In the genomic region with DNA sequence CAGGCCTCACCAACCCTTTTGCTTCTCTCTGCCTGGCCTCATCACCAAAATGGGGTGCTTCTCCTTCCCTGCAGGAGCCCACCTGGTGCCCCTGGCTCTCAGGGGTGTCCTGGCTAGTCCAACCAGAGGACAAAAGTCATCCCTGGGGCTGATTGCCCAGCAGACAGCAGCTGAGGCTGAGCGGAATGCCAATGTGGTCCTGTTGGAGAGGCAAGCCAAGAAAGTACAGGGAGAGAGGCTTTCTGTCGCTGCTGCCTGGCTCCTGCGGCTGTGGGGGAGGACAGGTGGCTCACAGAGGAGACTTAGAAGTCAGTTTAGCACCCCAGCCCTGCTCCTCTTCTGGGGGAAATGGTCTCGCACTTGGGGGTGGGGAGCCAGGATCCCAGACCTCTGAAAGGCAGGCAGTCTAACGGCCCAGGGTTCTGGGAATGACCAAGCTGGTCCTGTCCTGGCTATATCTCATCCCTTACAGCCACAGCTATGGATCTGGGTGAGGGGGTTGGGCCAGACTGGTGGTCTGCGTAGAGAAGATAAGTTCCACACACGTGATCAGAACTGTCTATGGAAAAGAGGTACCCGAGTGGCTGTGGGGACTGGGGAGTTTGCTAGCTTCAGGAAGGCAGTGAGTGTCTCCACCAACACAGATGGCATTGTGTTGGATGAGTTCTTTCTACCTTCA, we compare ENCODE assay signal across 8 mouse cellular contexts. TPM values are rescaled to one million over a fixed set of nuclear protein-coding genes. Genes with fewer than 3 reads are reported as not detected.
DNase-seq lines count a peak whose midpoint lies in the region; ATAC-seq and TF ChIP-seq lines count a peak whose summit lies in the region.

No protein-coding gene starts in this region.

- no peak overlapping the region for H3K4me2 ChIP-seq in embryonic facial prominence, embryonic 14.5 days (ENCODE audit: low read depth, low read length)
- H3K4me2 ChIP-seq in liver, embryonic 13.5 days = peak overlapping the region; percentile 12; the same call in 1 of the 2 replicates

- ATAC-seq in G1E (ENCODE audit: extremely low read depth, insufficient number of reproducible peaks, low FRiP score, poor library complexity, severe bottlenecking) = peak; percentile 28; the same call in 1 of the 2 replicates
- no peak for ATAC-seq in embryonic facial prominence, embryonic 14.5 days (ENCODE audit: low read depth)
- ATAC-seq in liver, embryonic 13.5 days (ENCODE audit: low read depth) = peak; percentile 52
- ATAC-seq in granulocyte monocyte progenitor cell, adult 5-6 weeks (replicated peaks; ENCODE audit: poor library complexity, severe bottlenecking) = no peak

- TF ChIP-seq CTCF in G1E (IDR thresholded peaks at IDR 0.05; ENCODE audit: low read depth, low read length) = no peak

- H3K36me3 ChIP-seq in heart, embryonic 10.5 days = peaks cover 72% of the 10 kb centered on the region
- H3K36me3 ChIP-seq in G1E (replicated peaks) = peaks cover 64% of the 10 kb centered on the region
- H3K36me3 ChIP-seq in embryonic facial prominence, embryonic 14.5 days (ENCODE audit: control insufficient read depth, insufficient read depth, low read length) = peaks cover 80% of the 10 kb centered on the region
- H3K36me3 ChIP-seq in liver, embryonic 13.5 days = peaks cover 4% of the 10 kb centered on the region; the same call in 1 of the 2 replicates

- peak overlapping the region; percentile 81 for H3K27ac ChIP-seq in heart, embryonic 10.5 days
- peak overlapping the region; percentile 35 for H3K27ac ChIP-seq in embryonic facial prominence, embryonic 14.5 days (replicated peaks; ENCODE audit: low read depth, low read length)
- H3K27ac ChIP-seq in liver, embryonic 13.5 days = peak overlapping the region; percentile 51

- H3K4me1 ChIP-seq in heart, embryonic 10.5 days = peaks cover 84% of the 10 kb centered on the region
- H3K4me1 ChIP-seq in G1E (ENCODE audit: insufficient read depth, low read depth, low read length) = peaks cover 63% of the 10 kb centered on the region
- H3K4me1 ChIP-seq in embryonic facial prominence, embryonic 14.5 days (ENCODE audit: control insufficient read depth, insufficient read depth, low read length) = peaks cover 14% of the 10 kb centered on the region
- peaks cover 55% of the 10 kb centered on the region for H3K4me1 ChIP-seq in liver, embryonic 13.5 days (replicated peaks)

- DNase-seq in heart, embryonic 10.5 days (ENCODE audit: low spot score) = no peak
- DNase-seq in heart, adult 8-10 months (ENCODE audit: low spot score) = no peak
- DNase-seq in G1E (ENCODE audit: low spot score) = peak; percentile 43
- DNase-seq in embryonic facial prominence, embryonic 14.5 days (ENCODE audit: low spot score) = no peak
- DNase-seq in liver, embryonic 13.5 days = peak; percentile 34
- no peak for DNase-seq in spleen, adult 12 weeks (ENCODE audit: low spot score)
- DNase-seq in adrenal gland, postnatal 14 days = no peak

- no peak overlapping the region for H3K9ac ChIP-seq in embryonic facial prominence, embryonic 14.5 days (ENCODE audit: low read depth, low read length)
- peak overlapping the region; percentile 54 for H3K9ac ChIP-seq in liver, embryonic 13.5 days

- H3K4me3 ChIP-seq in heart, embryonic 10.5 days = peak overlapping the region; percentile 6; the same call in 1 of the 2 replicates
- peak overlapping the region; percentile 59; the same call in 1 of the 2 replicates for H3K4me3 ChIP-seq in G1E (ENCODE audit: low read depth, low read length)
- no peak overlapping the region for H3K4me3 ChIP-seq in embryonic facial prominence, embryonic 14.5 days (ENCODE audit: low read depth, low read length)
- H3K4me3 ChIP-seq in liver, embryonic 13.5 days (replicated peaks) = no peak overlapping the region

- no peaks in the 10 kb centered on the region for H3K9me3 ChIP-seq in heart, embryonic 10.5 days
- H3K9me3 ChIP-seq in G1E (replicated peaks) = no peaks in the 10 kb centered on the region
- no peaks in the 10 kb centered on the region for H3K9me3 ChIP-seq in embryonic facial prominence, embryonic 14.5 days (ENCODE audit: control insufficient read depth, low read length)
- H3K9me3 ChIP-seq in liver, embryonic 13.5 days (replicated peaks) = no peaks in the 10 kb centered on the region

- WGBS in heart, embryonic 10.5 days = 32% methylated on average over 8 of the region's 8 CpGs
- 60% methylated on average over 8 of the region's 8 CpGs for WGBS in embryonic facial prominence, embryonic 14.5 days
- 21% methylated on average over 8 of the region's 8 CpGs for WGBS in liver, embryonic 13.5 days (ENCODE audit: insufficient replicate concordance)

- no peaks in the 10 kb centered on the region for H3K27me3 ChIP-seq in heart, embryonic 10.5 days (ENCODE audit: insufficient read depth, poor library complexity, severe bottlenecking)
- H3K27me3 ChIP-seq in G1E (ENCODE audit: insufficient read depth, low read length) = no peaks in the 10 kb centered on the region
- no peaks in the 10 kb centered on the region for H3K27me3 ChIP-seq in embryonic facial prominence, embryonic 14.5 days (replicated peaks; ENCODE audit: control insufficient read depth, insufficient read depth, low read length)
- no peaks in the 10 kb centered on the region for H3K27me3 ChIP-seq in liver, embryonic 13.5 days

RNA-seq across cellular contexts. Expression of gene Wasf2, which starts 55.3 kb away (rescaled TPM):
- polyA plus RNA-seq in heart, embryonic 10.5 days (2016; fragmentation: Nextera tagmentation; extraction: Ambion mirVana) = 51.1 and 58.5 TPM in 2 replicates
- 10 to 100 TPM; 64.1 to 87.2 (median 71.5) TPM for total RNA-seq in heart, adult 8-10 months (2022)
- total RNA-seq in G1E (2014; fragmentation: Nextera tagmentation) = 127 and 152 TPM in 2 replicates
- 8.2 and 12.1 TPM in 2 replicates for total RNA-seq in G1E (2017)
- 54.9 and 58.3 TPM in 2 replicates for polyA plus RNA-seq in G1E (2012)
- 83.4 and 92.4 TPM in 2 replicates for polyA plus RNA-seq in embryonic facial prominence, embryonic 14.5 days (2014; fragmentation: Nextera tagmentation; extraction: Ambion mirVana)
- 52.3 and 54.0 TPM in 2 replicates for polyA plus RNA-seq in liver, embryonic 13.5 days (2015; fragmentation: Nextera tagmentation; extraction: Ambion mirVana)
- total RNA-seq in granulocyte monocyte progenitor cell, adult 5-6 weeks (2014; fragmentation: Nextera tagmentation) = 109 and 147 TPM in 2 replicates
- total RNA-seq in granulocyte monocyte progenitor cell, adult 5-6 weeks (2017) = 34.1 and 37.3 TPM in 2 replicates
- total RNA-seq in adrenal gland, postnatal 14 days (2021) = 117 and 150 TPM in 2 replicates

Comparison
In these comparisons a context has a peak if more than half of its experiments do, and no peak if none do; other contexts are left out.
1. DNase-seq: peak in G1E (single experiment) and liver, embryonic 13.5 days (single experiment); none in heart, embryonic 10.5 days (single experiment), heart, adult 8-10 months (single experiment), embryonic facial prominence, embryonic 14.5 days (single experiment), spleen, adult 12 weeks (single experiment) and adrenal gland, postnatal 14 days (single experiment).
2. H3K4me3 ChIP-seq: peak in heart, embryonic 10.5 days (single experiment) and G1E (single experiment); none in embryonic facial prominence, embryonic 14.5 days (single experiment) and liver, embryonic 13.5 days (single experiment).
3. ATAC-seq: peak in G1E (single experiment) and liver, embryonic 13.5 days (single experiment); none in embryonic facial prominence, embryonic 14.5 days (single experiment) and granulocyte monocyte progenitor cell, adult 5-6 weeks (single experiment).
4. Peak in every context shown above with its lines, with median percentiles within 50 percentile points of each other: H3K27ac ChIP-seq.